Mouse (Mus musculus) myocyte (in vitro differentiated cells): ENCODE data around the gene Hsd3b1. TPM values are rescaled to one million over a fixed set of nuclear protein-coding genes. Genes with fewer than 3 reads are reported as not detected.

ENCODE experiments used
- H3K27me3 ChIP-seq: one replicate; pipeline ENCODE4 v1.6.1; 2011; ENCODE audit not compliant: control insufficient read depth, insufficient read depth, insufficient read length
- H3K36me3 ChIP-seq: one replicate; pipeline ENCODE4 v1.6.1; 2011; ENCODE audit not compliant: control insufficient read depth, insufficient read depth
- H3K4me2 ChIP-seq: one replicate; pipeline ENCODE4 v1.6.1; 2011; ENCODE audit warnings: low read depth, control low read depth
- H3K4me3 ChIP-seq: one replicate; pipeline ENCODE4 v1.5.1; 2011; ENCODE audit warnings: mild to moderate bottlenecking, control low read depth, moderate library complexity
- H3K79me2 ChIP-seq: one replicate; pipeline ENCODE4 v1.6.1; 2011; ENCODE audit not compliant: control insufficient read depth, insufficient read depth
- H3ac ChIP-seq: one replicate; pipeline ENCODE4 v1.6.1; 2011; ENCODE audit not compliant: control insufficient read depth, insufficient read length
- CEBPB ChIP-seq: IDR thresholded peaks from 2 replicates; pipeline ENCODE4 v1.6.1; 2011; ENCODE audit warnings: mild to moderate bottlenecking, moderate library complexity; ENCODE audit not compliant: poor library complexity, insufficient read depth, severe bottlenecking
- E2F4 ChIP-seq: IDR thresholded peaks from one replicate; pipeline ENCODE4 v1.6.1; 2011; ENCODE audit warnings: mild to moderate bottlenecking, control low read depth, moderate library complexity; ENCODE audit not compliant: insufficient read depth
- MAX ChIP-seq: IDR thresholded peaks from one replicate; pipeline ENCODE4 v1.6.1; 2011; ENCODE audit warnings: low read depth, mild to moderate bottlenecking, control low read depth
- MYOD1 ChIP-seq, 3 experiments: IDR thresholded peaks; one replicate each; pipeline ENCODE4 v1.6.1; 2011; ENCODE audit warnings: control low read depth in 2 of 3, low read depth in 2 of 3, mild to moderate bottlenecking in 2 of 3, moderate library complexity in 1 of 3; ENCODE audit not compliant: insufficient read length in 2 of 3, control insufficient read depth in 1 of 3
- MYOG ChIP-seq, 3 experiments: IDR thresholded peaks; one replicate each; pipeline ENCODE4 v1.6.1; 2011; ENCODE audit warnings: control low read depth in 2 of 3, low read depth in 2 of 3, mild to moderate bottlenecking in 2 of 3; ENCODE audit not compliant: insufficient read length in 2 of 3, control insufficient read depth in 1 of 3, insufficient read depth in 1 of 3
- POLR2A ChIP-seq: IDR thresholded peaks from one replicate; pipeline ENCODE4 v1.6.1; 2011; ENCODE audit warnings: low read depth, mild to moderate bottlenecking, control low read depth, moderate library complexity; ENCODE audit not compliant: insufficient read length
- POLR2AphosphoS2 ChIP-seq: IDR thresholded peaks from one replicate; pipeline ENCODE4 v1.6.1; 2011; ENCODE audit warnings: low read depth, control low read depth; ENCODE audit not compliant: insufficient read length
- REST ChIP-seq: IDR thresholded peaks from one replicate; pipeline ENCODE4 v1.6.1; 2011; ENCODE audit warnings: mild to moderate bottlenecking, control low read depth, moderate library complexity; ENCODE audit not compliant: insufficient read depth, insufficient read length
- SRF ChIP-seq: IDR thresholded peaks from one replicate; pipeline ENCODE4 v1.6.1; 2011; ENCODE audit warnings: low read depth; ENCODE audit not compliant: control insufficient read depth, insufficient read length
- TCF12 ChIP-seq: IDR thresholded peaks from one replicate; pipeline ENCODE4 v1.6.1; 2011; ENCODE audit warnings: mild to moderate bottlenecking, control low read depth; ENCODE audit not compliant: poor library complexity, insufficient read depth, severe bottlenecking
- TCF3 ChIP-seq: IDR thresholded peaks from one replicate; pipeline ENCODE4 v1.6.1; 2011; ENCODE audit warnings: low read depth, control low read depth; ENCODE audit not compliant: insufficient read length
- USF1 ChIP-seq: IDR thresholded peaks from one replicate; pipeline ENCODE4 v1.6.1; 2011; ENCODE audit warnings: low read depth, mild to moderate bottlenecking, control low read depth, moderate library complexity
- polyA plus RNA-seq: library from polyadenylated mRNA; unstranded; fragments of >200 nt; fragmentation: generic; extraction: Trizol; gene quantifications from one replicate; pipeline ENCODE4 v1.2.1, GENCODE M21; 2012; ENCODE audit warnings: missing spikeins

Gene Hsd3b1
- polyA plus RNA-seq, 1 experiment = not detected

- Histone ChIP-seq H3K79me2 (no peaks in the 10 kb centered on the region), H3ac (no peak overlapping the region)
- TF ChIP-seq TCF12 (no peak), USF1 (no peak), SRF (no peak), CEBPB (no peak), POLR2AphosphoS2 (no peak), MYOG (IDR thresholded peaks at IDR 0.05; ENCODE audit: control insufficient read depth in 1 of 3, insufficient read depth in 1 of 3, insufficient read length in 2 of 3, low read depth in 2 of 3) (no peak), POLR2A (no peak), TCF3 (no peak), REST (no peak), MAX (no peak), E2F4 (no peak), MYOD1 (IDR thresholded peaks at IDR 0.05; ENCODE audit: control insufficient read depth in 1 of 3, insufficient read length in 2 of 3, low read depth in 2 of 3) (no peak)
Measured at GRCm38 (mm10) chr3:98888206-98888605, 28.6 kb upstream of the Hsd3b1 start.

GRCm38 (mm10) chr3:98880831-98881230 lies 21.2 kb upstream of the Hsd3b1 start:
- H3ac ChIP-seq = no peak overlapping the region
- no peaks in the 10 kb centered on the region for H3K27me3 ChIP-seq
- no peaks in the 10 kb centered on the region for H3K79me2 ChIP-seq
- H3K4me2 ChIP-seq = no peak overlapping the region
- TF ChIP-seq TCF3 (no peak), MAX (no peak), E2F4 (no peak), SRF (no peak), TCF12 (no peak), REST (no peak), MYOG (IDR thresholded peaks at IDR 0.05; ENCODE audit: control insufficient read depth in 1 of 3, insufficient read depth in 1 of 3, insufficient read length in 2 of 3, low read depth in 2 of 3) (no peak), POLR2AphosphoS2 (no peak), POLR2A (no peak), MYOD1 (IDR thresholded peaks at IDR 0.05; ENCODE audit: control insufficient read depth in 1 of 3, insufficient read length in 2 of 3, low read depth in 2 of 3) (no peak), USF1 (no peak), CEBPB (no peak)
- H3K36me3 ChIP-seq = no peaks in the 10 kb centered on the region
- H3K4me3 ChIP-seq = no peak overlapping the region

More at GRCm38 (mm10) chr3:98888206-98888605, 28.6 kb upstream of the Hsd3b1 start:
- Histone ChIP-seq H3K27me3 (no peaks in the 10 kb centered on the region), H3K4me2 (no peak overlapping the region), H3K36me3 (no peaks in the 10 kb centered on the region), H3K4me3 (no peak overlapping the region)

GRCm38 (mm10) chr3:98880216-98880615 lies 20.6 kb upstream of the Hsd3b1 start:
- Histone ChIP-seq H3K36me3 (no peaks in the 10 kb centered on the region), H3K27me3 (no peaks in the 10 kb centered on the region), H3ac (no peak overlapping the region), H3K4me3 (no peak overlapping the region), H3K79me2 (no peaks in the 10 kb centered on the region), H3K4me2 (no peak overlapping the region)
- TF ChIP-seq POLR2A (no peak), POLR2AphosphoS2 (no peak), MAX (no peak), TCF3 (no peak), REST (no peak), SRF (no peak), E2F4 (no peak), TCF12 (no peak), USF1 (no peak), MYOG (IDR thresholded peaks at IDR 0.05; ENCODE audit: control insufficient read depth in 1 of 3, insufficient read depth in 1 of 3, insufficient read length in 2 of 3, low read depth in 2 of 3) (no peak), CEBPB (no peak), MYOD1 (IDR thresholded peaks at IDR 0.05; ENCODE audit: control insufficient read depth in 1 of 3, insufficient read length in 2 of 3, low read depth in 2 of 3) (no peak)

- TF ChIP-seq REST (no peak), CEBPB (no peak), USF1 (no peak), TCF3 (no peak), POLR2AphosphoS2 (no peak)
- Histone ChIP-seq H3K4me2 (no peak overlapping the region), H3K4me3 (no peak overlapping the region), H3ac (no peak overlapping the region), H3K27me3 (no peaks in the 10 kb centered on the region), H3K79me2 (no peaks in the 10 kb centered on the region), H3K36me3 (no peaks in the 10 kb centered on the region)
Measured at GRCm38 (mm10) chr3:98868219-98868618, 8.6 kb upstream of the Hsd3b1 start.

GRCm38 (mm10) chr3:98862800-98863199 lies 3.2 kb upstream of the Hsd3b1 start:
- no peak for TF ChIP-seq TCF3
- no peak for TF ChIP-seq CEBPB
- no peak for TF ChIP-seq USF1
- TF ChIP-seq POLR2A = no peak
- no peak for TF ChIP-seq TCF12
- no peak for TF ChIP-seq SRF
- no peak for TF ChIP-seq MYOD1 (IDR thresholded peaks at IDR 0.05; ENCODE audit: control insufficient read depth in 1 of 3, insufficient read length in 2 of 3, low read depth in 2 of 3)
- no peak for TF ChIP-seq REST
- TF ChIP-seq MAX = no peak
- no peak for TF ChIP-seq POLR2AphosphoS2
- no peak for TF ChIP-seq E2F4
- TF ChIP-seq MYOG (IDR thresholded peaks at IDR 0.05; ENCODE audit: control insufficient read depth in 1 of 3, insufficient read depth in 1 of 3, insufficient read length in 2 of 3, low read depth in 2 of 3) = no peak
- Histone ChIP-seq H3K27me3 (no peaks in the 10 kb centered on the region), H3K36me3 (no peaks in the 10 kb centered on the region), H3K4me3 (no peak overlapping the region), H3K79me2 (no peaks in the 10 kb centered on the region), H3ac (no peak overlapping the region), H3K4me2 (no peak overlapping the region)
